Mouse (Mus musculus): ENCODE data around the gene Gramd4.

Gramd4 gene

GRCm38 (mm10) chr15:86057413-86057812 lies at the start of gene Gramd4:
Gene Gramd4, plus strand, starts transcription at chr15:86057695.
- in situ Hi-C loops (cut with MboI), result no loop called here

- in situ Hi-C loops (cut with MboI), result no loop called here
Measured at GRCm38 (mm10) chr15:86013130-86013529, 44.4 kb upstream of the Gramd4 start.

GRCm38 (mm10) chr15:86013656-86014055 lies 43.8 kb upstream of the Gramd4 start:
- in situ Hi-C loops (cut with MboI), result no loop called here

- in situ Hi-C loops (cut with MboI), result no loop called here
Measured at GRCm38 (mm10) chr15:86015026-86015425, 42.5 kb upstream of the Gramd4 start.

- in situ Hi-C loops (cut with MboI), result no loop called here
Measured at GRCm38 (mm10) chr15:86015860-86016541, 41.5 kb upstream of the Gramd4 start.

- in situ Hi-C loops (cut with MboI), result no loop called here
Measured at GRCm38 (mm10) chr15:86017336-86017735, 40.2 kb upstream of the Gramd4 start.

GRCm38 (mm10) chr15:86018753-86019512 lies 38.6 kb upstream of the Gramd4 start:
- in situ Hi-C loops (cut with MboI), result no loop called here

GRCm38 (mm10) chr15:86020008-86020407 lies 37.5 kb upstream of the Gramd4 start:
- in situ Hi-C loops (cut with MboI), result no loop called here

- in situ Hi-C loops (cut with MboI), result no loop called here
Measured at GRCm38 (mm10) chr15:86021301-86021700, 36.2 kb upstream of the Gramd4 start.

GRCm38 (mm10) chr15:86021971-86022370 lies 35.5 kb upstream of the Gramd4 start:
- in situ Hi-C loops (cut with MboI), result no loop called here

- in situ Hi-C loops (cut with MboI), result no loop called here
Measured at GRCm38 (mm10) chr15:86027871-86028270, 29.6 kb upstream of the Gramd4 start.

GRCm38 (mm10) chr15:86029981-86030380 lies 27.5 kb upstream of the Gramd4 start:
- in situ Hi-C loops (cut with MboI), result no loop called here

- in situ Hi-C loops (cut with MboI), result no loop called here
Measured at GRCm38 (mm10) chr15:86032811-86033190, 24.7 kb upstream of the Gramd4 start.

- in situ Hi-C loops (cut with MboI), result no loop called here
Measured at GRCm38 (mm10) chr15:86033191-86033841, 24.2 kb upstream of the Gramd4 start, which contains the start of gene Celsr1. Gene Celsr1, minus strand, starts transcription at chr15:86033777.

GRCm38 (mm10) chr15:86034021-86034523 lies 23.4 kb upstream of the Gramd4 start:
- in situ Hi-C loops (cut with MboI), result no loop called here

GRCm38 (mm10) chr15:86034781-86035360 lies 22.6 kb upstream of the Gramd4 start:
- in situ Hi-C loops (cut with MboI), result loop anchor here (5.0 kb wide), 1 partner anchor 128 kb away; no protein-coding TSS in a partner anchor

- in situ Hi-C loops (cut with MboI), result loop anchor here (5.0 kb wide), 1 partner anchor 129 kb away; no protein-coding TSS in a partner anchor
Measured at GRCm38 (mm10) chr15:86035913-86036312, 21.6 kb upstream of the Gramd4 start.

- in situ Hi-C loops (cut with MboI), result loop anchor here (5.0 kb wide), 1 partner anchor 132 kb away; no protein-coding TSS in a partner anchor
Measured at GRCm38 (mm10) chr15:86038802-86039201, 18.7 kb upstream of the Gramd4 start.

- in situ Hi-C loops (cut with MboI), result no loop called here
Measured at GRCm38 (mm10) chr15:86041421-86041820, 16.1 kb upstream of the Gramd4 start.

- in situ Hi-C loops (cut with MboI), result no loop called here
Measured at GRCm38 (mm10) chr15:86042364-86042763, 15.1 kb upstream of the Gramd4 start.

- in situ Hi-C loops (cut with MboI), result no loop called here
Measured at GRCm38 (mm10) chr15:86049510-86049909, 8.0 kb upstream of the Gramd4 start.

Measured in mature B cell (primary cell).